Mouse (Mus musculus) heart, adult 2 months (tissue): ENCODE data around the gene Gm43302.
A peak's percentile ranks its signal among the peaks of the same experiment; 100 is the strongest.

Experiments
- CTCF ChIP-seq: fragments of 200-600 bp; IDR thresholded peaks from 2 replicates; pipeline ENCODE4 v1.8.1; 2022; ENCODE audit warnings: antibody characterized with exemption, mild to moderate bottlenecking, moderate library complexity
- EP300 ChIP-seq: fragments of 200-500 bp; IDR thresholded peaks from 2 replicates; pipeline ENCODE4 v1.6.1; 2011; ENCODE audit warnings: low read depth, low read length, control low read depth; ENCODE audit not compliant: insufficient read depth
- POLR2A ChIP-seq: fragments of 200-500 bp; IDR thresholded peaks from 2 replicates; pipeline ENCODE4 v1.6.1; 2011; ENCODE audit warnings: mild to moderate bottlenecking, low read depth, low read length, control low read depth; ENCODE audit not compliant: insufficient read depth

- peak; percentile 23 for TF ChIP-seq CTCF
- no peak for TF ChIP-seq POLR2A
- TF ChIP-seq EP300 = no peak
Observed at GRCm38 (mm10) chr5:105252491-105252890, 41.0 kb downstream of the Gm43302 start.
